8 mouse cellular contexts compared by ENCODE assay signal in genomic region chr9:21614864-21615616, GRCm38 (mm10). TPM values are rescaled to one million over a fixed set of nuclear protein-coding genes. Genes with fewer than 3 reads are reported as not detected.
DNase-seq lines count a peak whose midpoint lies in the region; ATAC-seq and TF ChIP-seq lines count a peak whose summit lies in the region.

No protein-coding gene starts in this region.

- peak overlapping the region; percentile 80 for H3K4me2 ChIP-seq in heart, embryonic 14.5 days (ENCODE audit: low read length)
- peak overlapping the region; percentile 50 for H3K4me2 ChIP-seq in forebrain, embryonic 15.5 days (replicated peaks)
- peak overlapping the region; percentile 88 for H3K4me2 ChIP-seq in liver, postnatal 0 days (ENCODE audit: low read depth, low read length)

- no peaks in the 10 kb centered on the region for H3K27me3 ChIP-seq in heart, embryonic 14.5 days (ENCODE audit: control insufficient read depth, insufficient read depth, low read length)
- no peaks in the 10 kb centered on the region for H3K27me3 ChIP-seq in forebrain, embryonic 15.5 days
- H3K27me3 ChIP-seq in liver, postnatal 0 days (ENCODE audit: insufficient read depth, low read length), result no peaks in the 10 kb centered on the region

- TF ChIP-seq CTCF in liver, postnatal 0 days (IDR thresholded peaks at IDR 0.05; ENCODE audit: low read depth), result no peak

- H3K4me1 ChIP-seq in heart, embryonic 14.5 days (ENCODE audit: control insufficient read depth in 2 of 2, insufficient read depth in 2 of 2, low read length in 2 of 2), result peaks cover 3 to 7% of the 10 kb centered on the region in 2 experiments; a peak in 1 of 4 replicates
- H3K4me1 ChIP-seq in forebrain, embryonic 15.5 days, result peaks cover 32% of the 10 kb centered on the region
- peaks cover 24% of the 10 kb centered on the region for H3K4me1 ChIP-seq in liver, postnatal 0 days (ENCODE audit: insufficient read depth)

- no peaks in the 10 kb centered on the region for H3K9me3 ChIP-seq in heart, embryonic 14.5 days (ENCODE audit: control insufficient read depth, low read length)
- no peaks in the 10 kb centered on the region for H3K9me3 ChIP-seq in forebrain, embryonic 15.5 days
- no peaks in the 10 kb centered on the region for H3K9me3 ChIP-seq in liver, postnatal 0 days (ENCODE audit: low read length)

- no peak for ATAC-seq in heart, embryonic 14.5 days (ENCODE audit: insufficient number of reproducible peaks, insufficient read depth, low FRiP score, low read depth)
- ATAC-seq in forebrain, embryonic 15.5 days (replicated peaks), result no peak
- ATAC-seq in liver, postnatal 0 days, result no peak
- no peak for ATAC-seq in granulocyte monocyte progenitor cell, adult 5-6 weeks (replicated peaks; ENCODE audit: poor library complexity, severe bottlenecking)
- no peak for ATAC-seq in erythroid progenitor cell, adult 5-6 weeks (replicated peaks; ENCODE audit: low FRiP score, poor library complexity, severe bottlenecking)

- intact Hi-C loops in heart, postnatal 25 days (cut with DNase I), result loop anchor here (5.0 kb wide), 1 partner anchor 248 kb away; the partner anchor contains the start of gene Ilf3

- peak overlapping the region; percentile 82 to 89 for H3K4me3 ChIP-seq in heart, embryonic 14.5 days (ENCODE audit: control insufficient read depth in 1 of 2, insufficient read depth in 1 of 2, low read depth in 1 of 2, low read length in 2 of 2)
- H3K4me3 ChIP-seq in forebrain, embryonic 15.5 days, result peak overlapping the region; percentile 62
- peak overlapping the region; percentile 79 for H3K4me3 ChIP-seq in liver, postnatal 0 days (ENCODE audit: low read depth, low read length)

- no peaks in the 10 kb centered on the region for H3K36me3 ChIP-seq in heart, embryonic 14.5 days (ENCODE audit: control insufficient read depth, insufficient read depth, low read length)
- no peaks in the 10 kb centered on the region for H3K36me3 ChIP-seq in forebrain, embryonic 15.5 days
- no peaks in the 10 kb centered on the region for H3K36me3 ChIP-seq in liver, postnatal 0 days (replicated peaks; ENCODE audit: insufficient read depth, low read length)

- no peak for TF ChIP-seq EP300 in liver, postnatal 0 days (IDR thresholded peaks at IDR 0.05; ENCODE audit: low read depth)

- 74% methylated on average over 15 of the region's 15 CpGs for WGBS in heart, embryonic 14.5 days
- WGBS in forebrain, embryonic 15.5 days, result 76% methylated on average over 15 of the region's 15 CpGs
- WGBS in liver, postnatal 0 days (ENCODE audit: insufficient replicate concordance), result 65% methylated on average over 15 of the region's 15 CpGs

- no peak for DNase-seq in heart, postnatal 25 days (ENCODE audit: low spot score)
- peak; percentile 55 for DNase-seq in ES-CJ7 (ENCODE audit: low read depth, low spot score)
- no peak for DNase-seq in liver, postnatal 0 days
- no peak for DNase-seq in cerebellum, postnatal 14 days

- H3K27ac ChIP-seq in heart, embryonic 14.5 days (replicated peaks in 1 of 2; ENCODE audit: control insufficient read depth in 1 of 2, insufficient read depth in 1 of 2, low read depth in 2 of 2, low read length in 2 of 2), result peak overlapping the region; percentile 94 to 97
- peak overlapping the region; percentile 98 for H3K27ac ChIP-seq in forebrain, embryonic 15.5 days (replicated peaks)
- peak overlapping the region; percentile 91 for H3K27ac ChIP-seq in liver, postnatal 0 days (ENCODE audit: low read depth)

- peak overlapping the region; percentile 85 for H3K9ac ChIP-seq in heart, embryonic 14.5 days (ENCODE audit: low read length)
- H3K9ac ChIP-seq in forebrain, embryonic 15.5 days (replicated peaks), result peak overlapping the region; percentile 65
- peak overlapping the region; percentile 82 for H3K9ac ChIP-seq in liver, postnatal 0 days (replicated peaks)

RNA-seq across cellular contexts. Expression of gene Smarca4, which starts 0.9 kb away (rescaled TPM):
- 51.1 and 52.8 TPM in 2 replicates for polyA plus RNA-seq in heart, embryonic 14.5 days (2014; fragmentation: Nextera tagmentation; extraction: Ambion mirVana)
- total RNA-seq in heart, postnatal 25 days (2021), result 10 to 100 TPM; 46.4 to 48.1 TPM
- 159 and 169 TPM in 2 replicates for polyA plus RNA-seq in forebrain, embryonic 15.5 days (2015; fragmentation: Nextera tagmentation; extraction: Ambion mirVana)
- polyA plus RNA-seq in liver, postnatal 0 days (2015; fragmentation: Nextera tagmentation; extraction: Ambion mirVana), result 12.8 and 14.3 TPM in 2 replicates
- total RNA-seq in granulocyte monocyte progenitor cell, adult 5-6 weeks (2014; fragmentation: Nextera tagmentation), result 60.6 and 67.8 TPM in 2 replicates
- 58.6 and 60.7 TPM in 2 replicates for total RNA-seq in granulocyte monocyte progenitor cell, adult 5-6 weeks (2017)
- total RNA-seq in erythroid progenitor cell, adult 5-6 weeks (2015; ENCODE audit: low replicate concordance), result 48.2 and 58.4 TPM in 2 replicates
- total RNA-seq in erythroid progenitor cell, adult 5-6 weeks (2017; ENCODE audit: low replicate concordance), result 61.2 and 65.4 TPM in 2 replicates

RNA-seq across cellular contexts. Expression of gene Yipf2, which starts 22.4 kb away (rescaled TPM):
- 11.5 and 11.7 TPM in 2 replicates for polyA plus RNA-seq in heart, embryonic 14.5 days (2014; fragmentation: Nextera tagmentation; extraction: Ambion mirVana)
- 1 to 10 TPM; 6.9 to 7.1 TPM for total RNA-seq in heart, postnatal 25 days (2021)
- 23.1 and 23.7 TPM in 2 replicates for polyA plus RNA-seq in forebrain, embryonic 15.5 days (2015; fragmentation: Nextera tagmentation; extraction: Ambion mirVana)
- 7.8 and 8.5 TPM in 2 replicates for polyA plus RNA-seq in liver, postnatal 0 days (2015; fragmentation: Nextera tagmentation; extraction: Ambion mirVana)
- 16.2 and 19.9 TPM in 2 replicates for total RNA-seq in granulocyte monocyte progenitor cell, adult 5-6 weeks (2014; fragmentation: Nextera tagmentation)
- 12.2 and 18.2 TPM in 2 replicates for total RNA-seq in granulocyte monocyte progenitor cell, adult 5-6 weeks (2017)
- 1.7 TPM in 1 of 2 replicates, not detected in the other for total RNA-seq in erythroid progenitor cell, adult 5-6 weeks (2015; ENCODE audit: low replicate concordance)
- total RNA-seq in erythroid progenitor cell, adult 5-6 weeks (2017; ENCODE audit: low replicate concordance), result 1.5 and 5.8 TPM in 2 replicates

RNA-seq across cellular contexts. Expression of gene Timm29, which starts 22.5 kb away (rescaled TPM):
- polyA plus RNA-seq in heart, embryonic 14.5 days (2014; fragmentation: Nextera tagmentation; extraction: Ambion mirVana), result 38.1 and 40.0 TPM in 2 replicates
- total RNA-seq in heart, postnatal 25 days (2021), result 10 to 100 TPM; 52.2 to 55.9 TPM
- 58.8 and 61.2 TPM in 2 replicates for polyA plus RNA-seq in forebrain, embryonic 15.5 days (2015; fragmentation: Nextera tagmentation; extraction: Ambion mirVana)
- 12.5 and 13.0 TPM in 2 replicates for polyA plus RNA-seq in liver, postnatal 0 days (2015; fragmentation: Nextera tagmentation; extraction: Ambion mirVana)
- total RNA-seq in granulocyte monocyte progenitor cell, adult 5-6 weeks (2014; fragmentation: Nextera tagmentation), result 37.5 and 39.9 TPM in 2 replicates
- 51.6 and 59.1 TPM in 2 replicates for total RNA-seq in granulocyte monocyte progenitor cell, adult 5-6 weeks (2017)
- 21.3 and 26.4 TPM in 2 replicates for total RNA-seq in erythroid progenitor cell, adult 5-6 weeks (2015; ENCODE audit: low replicate concordance)
- total RNA-seq in erythroid progenitor cell, adult 5-6 weeks (2017; ENCODE audit: low replicate concordance), result 23.0 and 27.2 TPM in 2 replicates
